Mouse (Mus musculus): ENCODE data around the gene Pfdn5.

Gene Pfdn5

GRCm38 (mm10) chr15:102376453-102377162 is 50.7 kb downstream of the Pfdn5 start:
- DNase-seq (ENCODE audit: low spot score in 2 of 2), result no peak

GRCm38 (mm10) chr15:102377163-102377543 is 51.2 kb downstream of the Pfdn5 start:
- DNase-seq (ENCODE audit: low spot score in 2 of 2), result peak; percentile 56 to 68

- DNase-seq (ENCODE audit: low spot score in 2 of 2), result no peak
Observed at GRCm38 (mm10) chr15:102377810-102378262, 51.9 kb downstream of the Pfdn5 start.
